Mouse (Mus musculus) thymus, postnatal 25 days (tissue): ENCODE data around the gene Rps6kl1.

Experiments
- DNase-seq: peaks from one replicate; pipeline ENCODE4 v3.0.0; 2022

The Rps6kl1 gene

GRCm38 (mm10) chr12:85135513-85136470, 15.3 kb downstream of the Rps6kl1 start:
- DNase-seq, result no peak

DNA sequence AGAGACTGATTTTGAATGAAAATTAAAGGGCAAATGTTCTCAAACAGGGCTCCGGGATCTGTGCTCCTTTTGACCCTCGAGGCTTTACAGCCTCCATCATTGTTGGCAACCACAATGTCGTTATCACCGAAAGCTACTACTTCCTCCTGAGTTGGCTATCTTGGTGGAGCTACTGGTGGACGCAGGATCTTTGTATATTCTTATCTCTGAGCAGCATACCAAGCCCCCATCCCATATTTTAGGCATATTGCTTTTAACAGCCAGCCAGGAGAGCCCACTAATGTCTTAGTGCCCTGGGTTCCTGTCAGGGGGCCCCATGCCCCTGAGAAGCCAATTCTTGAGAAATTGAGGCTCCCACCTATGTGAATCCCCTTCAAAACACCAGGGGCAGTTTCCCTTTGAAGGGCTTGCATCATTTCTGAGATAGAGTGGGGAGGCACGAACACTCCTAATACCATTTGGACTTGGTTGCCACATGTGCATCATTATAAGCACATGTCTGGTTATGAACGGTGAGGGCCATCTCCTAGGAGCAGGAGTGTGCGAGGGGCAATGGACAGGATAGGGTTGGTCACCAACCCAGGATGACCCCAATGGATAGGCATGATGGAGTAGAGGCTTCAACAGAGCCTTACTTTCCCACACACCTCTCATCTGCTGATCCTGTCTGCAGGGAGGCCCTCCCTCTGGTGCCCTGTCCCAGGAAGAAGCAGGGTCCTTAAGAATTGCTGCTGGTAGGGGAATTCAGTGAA, 16.8 kb downstream of the Rps6kl1 start:
- no peak for DNase-seq

GRCm38 (mm10) chr12:85131361-85131760, 19.7 kb downstream of the Rps6kl1 start:
- no peak for DNase-seq

- DNase-seq, result no peak
Measured at GRCm38 (mm10) chr12:85129426-85129978, 21.6 kb downstream of the Rps6kl1 start.

DNA sequence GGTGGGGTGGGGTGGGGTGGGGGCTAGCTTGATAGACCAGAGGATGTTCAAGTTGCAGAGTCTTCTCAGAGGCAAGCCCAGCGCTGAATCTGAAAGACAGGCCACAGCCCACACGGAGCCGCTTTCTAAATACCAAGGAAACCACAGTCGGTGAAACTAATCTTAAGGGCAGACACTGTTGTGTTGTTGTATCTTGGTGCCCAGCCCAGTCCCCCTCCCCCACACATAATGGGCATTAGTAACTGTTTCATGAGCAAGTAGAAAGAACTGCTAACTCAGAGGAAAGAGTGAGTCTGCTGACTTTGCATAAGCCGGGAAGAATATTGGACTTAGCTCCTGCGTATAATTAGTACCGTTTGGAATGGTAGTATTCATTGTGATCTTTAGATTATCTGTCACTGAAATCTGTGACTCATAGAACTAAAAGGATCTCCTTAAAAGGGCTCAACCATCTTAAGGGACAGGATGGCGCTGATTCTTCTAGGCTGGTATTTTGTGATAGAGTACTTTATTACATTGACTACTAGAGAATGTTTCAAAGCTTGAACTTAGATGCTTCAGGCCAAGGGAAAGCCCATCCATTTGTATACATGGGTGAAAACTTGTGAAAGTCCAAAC, 24.0 kb downstream of the Rps6kl1 start:
- no peak for DNase-seq

- DNase-seq, result no peak
Measured at GRCm38 (mm10) chr12:85124751-85125150, 26.3 kb downstream of the Rps6kl1 start.

DNA sequence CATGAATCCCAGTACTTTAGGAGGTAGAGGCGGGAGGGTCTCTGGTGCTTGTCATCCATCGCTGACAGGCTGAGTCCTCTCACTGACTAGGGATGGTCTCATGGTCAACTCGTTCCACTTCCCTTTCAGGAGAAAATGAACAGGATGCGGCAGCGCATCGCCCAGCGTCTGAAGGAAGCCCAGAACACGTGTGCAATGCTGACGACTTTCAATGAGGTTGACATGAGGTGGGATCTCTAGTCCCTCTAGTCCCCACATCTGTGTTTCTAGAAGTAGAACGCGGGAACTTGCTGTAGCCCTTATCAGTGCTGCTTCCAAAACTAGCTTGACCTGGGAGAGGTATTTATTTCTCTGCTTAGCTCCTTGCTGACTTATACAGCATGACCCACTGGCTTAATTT, 27.4 kb downstream of the Rps6kl1 start:
- peak; percentile 30 for DNase-seq

DNA sequence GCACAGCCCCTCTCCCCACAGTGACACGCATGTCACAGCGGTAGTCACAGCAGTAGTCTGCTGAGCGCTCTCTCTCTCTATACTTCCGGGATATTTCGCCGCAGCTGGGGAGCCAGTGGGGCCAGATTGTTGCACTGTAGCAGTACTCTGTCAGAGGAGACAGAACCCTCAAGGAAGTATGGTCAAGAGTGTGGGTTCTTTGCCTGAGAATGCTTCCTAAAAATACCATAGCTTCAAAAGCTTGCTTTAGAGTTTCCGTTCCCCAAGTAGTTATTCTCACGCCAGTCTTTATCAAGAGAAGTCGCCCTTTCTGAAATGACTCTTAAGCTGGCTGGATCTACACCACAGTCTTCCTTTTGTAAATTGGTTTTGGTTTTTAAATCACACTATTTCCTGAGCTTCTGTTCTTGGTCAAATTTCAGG, 27.9 kb downstream of the Rps6kl1 start:
- peak; percentile 74 for DNase-seq

- peak; percentile 72 for DNase-seq
Measured at GRCm38 (mm10) chr12:85121806-85122459, 29.1 kb downstream of the Rps6kl1 start.

DNA sequence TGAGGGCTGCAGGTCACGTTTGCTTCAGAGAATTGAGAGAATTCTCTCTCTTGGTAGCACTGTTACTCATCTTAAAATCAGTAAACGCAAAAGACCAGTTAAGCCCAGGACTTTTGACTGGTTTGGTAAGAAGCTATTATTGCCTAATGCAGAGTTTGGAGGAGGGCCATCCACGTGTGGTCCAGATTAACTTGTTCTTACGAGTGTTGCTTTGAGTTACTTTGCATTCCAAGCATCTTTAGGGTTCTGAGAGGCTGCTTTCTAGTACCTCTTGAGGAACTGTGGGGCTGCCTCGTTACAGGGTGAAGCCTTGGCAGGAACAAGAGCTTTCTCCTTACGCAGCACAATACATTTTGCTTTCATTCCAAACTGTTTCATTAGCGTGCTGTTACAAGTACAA, 35.4 kb downstream of the Rps6kl1 start:
- no peak for DNase-seq

GRCm38 (mm10) chr12:85113917-85114316, 37.1 kb downstream of the Rps6kl1 start:
- DNase-seq, result no peak

GRCm38 (mm10) chr12:85113337-85113736, 37.7 kb downstream of the Rps6kl1 start:
- no peak for DNase-seq

DNA sequence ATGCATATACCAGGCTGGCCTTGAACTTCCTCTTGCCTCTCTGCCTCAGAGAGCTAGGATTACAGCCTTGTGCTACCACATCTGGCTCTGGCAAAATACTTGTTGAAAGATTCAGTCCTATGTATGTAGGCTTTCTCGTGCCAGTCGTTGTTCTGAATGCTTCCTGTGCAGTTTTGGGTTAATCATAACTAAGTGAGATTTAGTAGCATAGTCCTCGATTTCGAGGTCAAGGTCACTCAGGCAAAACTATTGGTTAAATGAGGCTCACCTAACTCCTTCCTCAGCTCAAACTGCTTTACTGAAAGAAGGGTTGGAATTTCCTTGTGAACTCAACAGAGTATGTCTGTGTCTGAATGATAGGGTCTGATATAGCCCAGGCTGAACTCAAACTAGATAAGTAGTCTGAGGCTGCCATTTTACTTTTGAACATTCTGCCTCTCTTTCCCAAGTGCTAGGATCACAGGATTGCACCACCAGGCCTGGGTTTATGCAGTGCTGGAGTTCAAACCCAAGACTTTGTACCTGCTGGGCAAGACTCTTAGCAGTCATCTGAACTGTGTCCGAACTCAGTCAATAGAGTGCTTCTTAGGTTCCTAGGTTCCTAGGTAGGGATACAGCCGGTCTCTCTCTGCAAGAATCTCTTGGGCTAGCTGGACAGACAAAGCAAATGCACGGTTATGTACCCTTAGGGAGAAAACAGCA, 38.4 kb downstream of the Rps6kl1 start:
- no peak for DNase-seq

DNA sequence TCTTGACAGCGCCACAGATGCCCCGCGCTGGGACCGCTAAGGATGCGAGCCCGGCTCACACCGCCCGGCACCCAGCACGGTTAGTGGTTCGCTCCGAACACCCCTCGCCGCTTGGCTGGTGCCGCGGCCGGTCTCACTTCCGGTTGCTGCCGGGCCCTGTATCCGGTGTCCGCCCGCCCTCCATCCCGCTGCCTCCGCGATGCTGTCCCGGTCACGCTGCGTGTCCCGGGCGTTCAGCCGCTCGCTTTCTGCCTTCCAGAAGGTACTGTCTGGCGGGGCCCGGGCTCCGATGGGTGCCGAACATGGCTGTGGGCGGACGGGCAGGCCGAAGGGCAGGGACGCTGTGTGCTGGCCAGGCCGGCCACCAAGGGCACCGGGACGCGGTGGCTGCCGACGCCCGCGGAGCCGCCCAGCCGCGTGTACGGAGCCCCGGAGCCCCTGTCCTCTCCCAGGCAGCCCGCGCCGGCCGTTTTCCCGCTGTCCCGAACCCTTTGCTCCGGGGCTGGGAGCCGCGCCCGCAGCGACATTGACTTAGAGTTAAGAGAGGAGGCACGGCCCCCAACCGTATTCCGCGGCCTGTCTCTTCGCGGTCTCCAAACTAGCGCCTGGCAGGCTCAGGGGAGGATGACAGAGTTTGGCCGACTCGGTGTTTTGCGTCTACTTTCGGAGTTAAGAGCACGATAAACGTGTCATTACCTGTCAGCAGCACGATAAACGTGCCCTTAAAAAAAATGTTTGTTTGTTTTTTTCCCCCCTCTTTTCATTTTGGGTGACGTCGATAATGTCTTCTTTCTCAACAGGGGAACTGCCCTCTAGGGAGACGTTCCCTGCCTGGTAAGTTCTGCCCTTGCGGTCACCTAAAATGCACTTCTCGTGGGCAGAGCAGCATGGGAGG, 40.1 kb downstream of the Rps6kl1 start, which contains the start of the genes Prox2 and Dlst:
Gene Prox2, minus strand, starts transcription at position 62 of the 895 bp plus-strand sequence.
Gene Dlst, plus strand, starts transcription at position 136 of the 895 bp plus-strand sequence.
- DNase-seq, result peak; percentile 87

GRCm38 (mm10) chr12:85110011-85110697, 40.9 kb downstream of the Rps6kl1 start:
- DNase-seq, result peak; percentile 33

- DNase-seq, result no peak
Measured at GRCm38 (mm10) chr12:85109426-85109825, 41.6 kb downstream of the Rps6kl1 start.

GRCm38 (mm10) chr12:85108643-85109042, 42.4 kb downstream of the Rps6kl1 start:
- DNase-seq, result no peak

DNA sequence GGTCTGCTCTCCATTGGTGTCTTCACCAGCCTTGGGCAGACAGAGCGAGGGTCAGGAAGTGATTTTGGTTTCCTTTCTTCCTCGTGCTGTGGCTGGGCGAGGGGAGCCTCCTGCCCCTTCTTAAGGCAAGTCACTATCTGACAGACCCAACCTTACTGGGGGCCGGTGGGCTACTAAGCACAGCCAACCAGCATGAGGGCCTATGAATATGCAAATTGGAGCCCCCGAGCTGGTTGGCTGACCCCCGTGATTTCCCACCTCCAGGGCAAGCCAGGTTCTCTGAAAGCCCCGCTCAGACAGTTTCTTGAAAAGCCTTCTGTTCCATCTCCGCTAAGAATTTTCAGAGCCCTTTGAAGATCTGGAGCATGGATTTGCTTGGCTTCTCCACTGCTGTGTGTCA, 44.8 kb downstream of the Rps6kl1 start:
- no peak for DNase-seq

DNA sequence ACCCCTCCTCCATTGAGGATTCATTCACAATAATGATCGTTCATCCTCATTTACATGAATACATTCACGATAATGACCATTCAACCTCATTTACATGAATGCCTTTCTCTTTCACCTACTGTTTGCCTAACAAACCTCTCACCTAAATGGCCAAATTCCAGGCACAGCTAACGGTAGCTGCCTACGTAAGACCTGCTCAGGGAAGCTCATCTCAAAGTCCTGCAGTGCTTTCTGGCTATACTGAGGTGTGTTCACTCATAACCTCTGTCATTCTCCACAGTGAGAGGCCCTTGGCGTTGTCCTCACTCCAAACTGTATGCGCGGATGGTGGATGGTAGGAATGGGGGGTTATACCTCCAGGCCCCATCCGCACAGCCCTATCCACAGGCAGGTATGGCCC, 46.3 kb downstream of the Rps6kl1 start:
- DNase-seq, result no peak

- DNase-seq, result no peak
Measured at GRCm38 (mm10) chr12:85103096-85103495, 48.0 kb downstream of the Rps6kl1 start.
